Mouse (Mus musculus) hematopoietic stem cell, adult 5-6 weeks (primary cell): Measurements from ENCODE around the gene 2310057N15Rik. TPM values are rescaled to one million over a fixed set of nuclear protein-coding genes. Genes with fewer than 3 reads are reported as not detected.
"Not testable (repeated sequence)": the region's sequence is repeated elsewhere in the genome, so short reads cannot be mapped to it uniquely, and the experiment has no call there.

Experiments
- ATAC-seq, 2 experiments: fragments of 125-278 bp in 1 of 2; replicated peaks in 1 of 2; 2 replicates each; pipeline ENCODE4 v1.8.0; 2016 to 2017; ENCODE audit warnings: inconsistent platforms in 2 of 2, mild to moderate bottlenecking in 2 of 2, moderate number of reproducible peaks in 2 of 2, low read depth in 1 of 2, moderate TSS enrichment in 1 of 2; ENCODE audit not compliant: low FRiP score in 2 of 2, poor library complexity in 2 of 2, severe bottlenecking in 2 of 2, insufficient read depth in 1 of 2, low TSS enrichment in 1 of 2
- total RNA-seq: library from RNA; stranded (forward); fragments of 172-1452, 232-1000 nt; gene quantifications from 2 replicates; pipeline ENCODE4 v1.2.3, GENCODE M21; 2017

2310057N15Rik gene
- total RNA-seq: not detected in 2 replicates

DNA sequence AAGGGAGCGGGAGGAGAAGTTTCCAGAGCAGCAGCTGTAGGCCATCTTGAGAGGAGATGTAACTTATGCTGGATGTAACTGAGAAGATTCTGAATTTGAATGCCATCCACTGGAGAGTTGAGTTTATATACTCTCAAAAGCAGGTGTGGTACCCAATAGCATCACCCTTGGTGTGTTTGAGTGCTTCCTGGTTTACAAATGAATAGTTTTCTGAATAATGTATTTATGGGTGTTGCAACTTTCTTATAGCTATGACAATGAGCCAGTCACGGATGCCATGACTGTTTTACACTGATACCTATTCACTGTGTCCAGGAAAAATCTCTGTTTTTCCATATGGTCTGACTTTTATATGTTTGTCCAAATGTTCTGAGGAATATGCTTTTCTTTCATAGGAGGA is at the start of gene 2310057N15Rik:
Gene 2310057N15Rik, minus strand, starts transcription at position 101 of the 400 bp plus-strand sequence.
- ATAC-seq: no peak

DNA sequence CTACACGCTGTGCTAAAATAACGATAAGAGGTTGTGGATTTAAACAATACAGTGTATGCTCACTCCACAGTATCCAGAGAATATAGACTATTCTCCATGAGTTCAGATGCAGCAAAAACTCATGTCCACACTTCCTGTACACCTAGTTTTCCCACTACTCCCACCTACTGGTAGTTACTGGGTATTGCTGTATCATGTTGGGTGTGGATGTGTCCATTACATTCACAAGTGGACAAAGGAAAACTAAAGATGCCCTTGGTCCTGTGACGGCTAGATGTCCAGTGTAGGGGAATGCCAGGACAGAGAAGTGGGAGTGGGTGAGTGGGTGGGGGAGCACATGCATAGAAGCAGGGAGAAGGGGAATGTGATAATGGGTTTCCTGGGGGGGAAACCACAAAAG is 49.7 kb upstream of the 2310057N15Rik start:
- ATAC-seq: no peak

DNA sequence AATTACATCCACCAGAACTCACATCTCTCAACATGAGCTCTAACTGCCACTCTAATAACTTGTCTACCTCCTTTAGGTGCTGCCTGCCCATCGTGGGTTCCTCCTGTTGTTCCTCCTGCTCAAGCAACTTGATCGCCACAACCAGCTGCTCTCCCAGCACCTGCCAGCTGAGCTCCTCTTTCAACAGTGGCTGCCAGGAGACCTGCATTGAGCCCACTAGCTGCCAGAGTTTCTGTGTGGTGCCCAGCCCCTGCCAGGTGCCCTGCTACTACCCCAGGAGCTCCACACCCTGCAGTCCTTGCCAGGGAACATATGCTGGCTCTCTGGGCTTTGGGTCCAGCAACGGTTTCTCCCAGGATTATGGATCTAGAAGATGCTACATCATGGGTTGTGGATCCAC is 46.1 kb upstream of the 2310057N15Rik start, which contains the start of gene Krtap15:
Gene Krtap15, plus strand, starts transcription at position 150 of the 400 bp plus-strand sequence.
- ATAC-seq: no peak

DNA sequence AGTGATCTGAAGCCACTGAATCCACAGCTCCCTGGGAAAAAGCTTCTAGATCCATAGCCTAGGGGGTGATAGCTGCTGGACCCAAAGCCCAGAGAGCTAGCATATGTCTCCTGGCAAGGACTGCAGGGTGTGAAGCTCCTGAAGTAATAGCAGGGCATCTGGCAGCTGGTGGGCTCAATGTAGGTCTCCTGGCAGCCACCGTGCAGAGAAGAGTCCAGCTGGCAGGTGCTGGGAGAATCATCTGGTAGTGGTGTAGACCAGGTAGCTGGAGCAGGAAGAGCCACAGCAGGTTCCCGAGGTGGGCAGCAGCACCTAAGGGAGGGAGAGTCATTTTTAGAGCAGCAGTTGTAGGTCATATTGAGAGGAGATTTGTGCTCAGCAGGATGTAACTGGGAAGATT is 37.8 kb upstream of the 2310057N15Rik start, which contains the start of gene Gm20741:
Gene Gm20741, minus strand, starts transcription at position 394 of the 400 bp plus-strand sequence.
- ATAC-seq: no peak

DNA sequence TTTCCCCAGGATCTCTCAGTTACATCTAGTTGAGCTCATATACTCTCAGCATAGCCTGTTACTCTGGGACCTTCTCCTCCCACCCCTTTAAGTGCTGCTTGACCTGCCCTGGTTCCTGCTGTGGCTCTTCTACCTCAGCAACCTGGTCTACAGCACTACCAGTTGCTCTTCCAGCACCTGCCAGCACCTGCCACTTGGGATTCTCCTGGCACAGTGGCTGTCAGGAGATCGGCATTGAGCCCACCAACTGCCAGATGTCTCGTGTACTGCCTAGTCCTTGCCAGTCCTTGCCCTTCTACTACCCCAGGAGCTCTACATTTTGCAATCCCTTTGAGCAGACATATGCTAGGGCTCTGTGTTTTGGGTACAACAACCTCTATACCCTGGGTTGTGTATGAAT is 12.8 kb upstream of the 2310057N15Rik start:
- ATAC-seq: no peak

DNA sequence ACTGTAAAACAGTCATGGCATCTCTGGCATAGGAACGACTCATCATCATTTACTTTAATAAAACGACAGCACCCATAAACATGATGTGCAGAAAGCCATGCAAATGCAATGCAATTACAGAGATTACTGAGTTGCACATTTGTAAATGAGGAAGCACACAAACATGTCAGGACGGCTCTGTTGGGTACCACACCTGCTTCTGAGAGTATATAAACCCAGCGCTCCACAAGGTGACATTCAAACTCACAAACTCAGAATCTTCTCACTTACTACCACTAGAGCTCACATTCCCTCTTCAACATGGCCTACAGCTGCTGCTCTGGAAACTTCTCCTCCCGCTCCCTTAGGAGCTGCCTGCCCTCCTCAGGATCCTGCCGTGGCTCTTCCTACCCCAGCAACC is 3.6 kb upstream of the 2310057N15Rik start, which contains the start of gene Gm5965:
Gene Gm5965, plus strand, starts transcription at position 301 of the 400 bp plus-strand sequence.
- no peak for ATAC-seq

DNA sequence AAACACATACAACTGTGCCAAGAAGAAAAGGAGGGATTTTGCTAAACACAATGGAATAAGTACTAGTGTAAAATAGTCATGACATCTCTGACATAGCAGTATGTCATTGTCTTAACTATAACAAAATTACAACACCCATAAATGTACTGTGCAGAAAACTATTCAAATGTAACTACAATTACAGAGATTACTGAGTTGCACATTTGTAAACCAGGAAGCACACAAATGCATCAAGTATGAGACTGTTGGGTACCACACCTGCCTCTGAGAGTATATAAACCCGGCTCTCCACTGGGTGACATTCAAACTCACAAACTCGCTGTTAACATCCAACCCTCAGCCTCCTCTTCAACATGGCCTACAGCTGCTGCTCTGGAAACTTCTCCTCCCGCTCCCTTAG is 15.5 kb downstream of the 2310057N15Rik start, which contains the start of gene 2310034C09Rik:
Gene 2310034C09Rik, plus strand, starts transcription at position 301 of the 400 bp plus-strand sequence.
- not testable (repeated sequence) for ATAC-seq

DNA sequence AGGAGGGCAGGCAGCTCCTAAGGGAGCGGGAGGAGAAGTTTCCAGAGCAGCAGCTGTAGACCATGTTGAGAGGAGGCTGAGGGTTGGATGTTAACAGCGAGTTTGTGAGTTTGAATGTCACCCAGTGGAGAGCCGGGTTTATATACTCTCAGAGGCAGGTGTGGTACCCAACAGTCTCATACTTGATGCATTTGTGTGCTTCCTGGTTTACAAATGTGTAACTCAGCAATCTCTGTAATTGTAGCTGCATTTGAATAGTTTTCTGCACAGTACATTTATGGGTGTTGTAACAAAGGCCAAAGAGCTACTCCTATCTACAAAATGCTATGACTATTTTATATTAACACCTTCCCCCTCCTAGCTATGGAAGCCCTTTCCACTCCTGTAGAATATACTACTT is 22.5 kb downstream of the 2310057N15Rik start, which contains the start of gene Krtap13:
Gene Krtap13, minus strand, starts transcription at position 101 of the 400 bp plus-strand sequence.
- ATAC-seq: not testable (repeated sequence)

DNA sequence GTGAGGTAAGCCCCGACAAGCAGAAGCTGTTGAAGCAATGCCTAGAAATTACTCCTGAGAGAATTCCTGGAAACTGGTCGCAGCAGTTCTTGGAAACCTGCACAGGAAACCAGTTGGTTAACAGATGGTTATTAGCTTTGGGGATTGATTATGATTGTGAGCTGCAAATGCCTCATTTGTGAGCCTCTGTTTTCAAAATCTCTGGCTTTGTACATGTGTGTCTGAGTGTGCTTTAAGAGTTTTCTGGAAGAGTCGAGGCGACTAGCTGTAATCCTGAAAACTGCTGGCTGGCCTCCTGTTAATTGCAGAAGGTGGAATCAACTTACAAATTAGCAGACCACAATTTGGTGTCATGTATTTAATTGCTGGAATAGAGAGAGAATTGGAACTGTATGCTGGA is 26.1 kb downstream of the 2310057N15Rik start:
- ATAC-seq: no peak

DNA sequence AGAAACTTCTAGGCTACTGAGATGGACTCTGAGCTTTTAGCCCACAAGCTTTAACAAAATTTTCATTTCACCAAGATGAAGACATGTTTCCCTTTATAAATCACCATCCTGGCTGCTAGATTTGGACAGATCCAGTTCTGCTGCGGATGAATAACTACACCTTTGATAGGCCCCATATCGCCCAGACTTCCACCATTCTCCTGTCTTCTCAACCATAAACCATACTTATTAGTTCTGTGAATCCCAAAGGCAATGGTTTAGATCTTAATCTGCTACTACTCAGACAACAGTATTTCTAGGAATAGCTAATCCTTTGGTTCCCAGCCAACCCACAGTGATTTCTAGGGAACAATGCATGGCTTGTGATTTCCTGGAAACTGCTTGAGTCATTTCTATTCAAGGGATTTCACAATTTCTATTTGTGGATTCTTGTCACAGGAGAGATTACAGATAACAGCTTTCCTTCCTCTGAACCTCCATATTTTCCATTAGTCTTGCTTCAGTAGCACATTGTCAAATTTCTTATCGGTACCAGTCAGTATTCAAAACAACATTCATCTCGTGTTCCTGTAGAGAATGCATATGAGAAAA is 29.2 kb downstream of the 2310057N15Rik start:
- ATAC-seq: no peak

DNA sequence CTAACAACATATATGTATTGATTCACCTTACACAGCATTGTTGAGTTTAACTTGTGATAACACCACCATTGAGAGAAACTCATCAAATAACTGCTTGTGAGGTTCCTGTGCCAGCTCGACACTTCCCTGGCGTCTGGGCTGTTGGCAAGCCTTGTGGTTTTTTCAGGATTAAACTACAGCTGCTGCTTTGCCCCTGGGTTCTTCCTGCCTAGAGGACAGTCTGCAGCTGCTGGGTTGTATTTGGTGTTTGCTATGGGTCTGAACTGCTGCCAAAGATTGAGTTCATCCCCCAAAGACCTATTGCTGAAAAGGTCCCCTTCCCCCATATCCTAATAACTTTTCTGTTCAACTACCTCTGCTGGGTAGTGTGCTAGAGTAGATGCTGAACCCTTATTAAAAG is 38.6 kb downstream of the 2310057N15Rik start:
- no peak for ATAC-seq

DNA sequence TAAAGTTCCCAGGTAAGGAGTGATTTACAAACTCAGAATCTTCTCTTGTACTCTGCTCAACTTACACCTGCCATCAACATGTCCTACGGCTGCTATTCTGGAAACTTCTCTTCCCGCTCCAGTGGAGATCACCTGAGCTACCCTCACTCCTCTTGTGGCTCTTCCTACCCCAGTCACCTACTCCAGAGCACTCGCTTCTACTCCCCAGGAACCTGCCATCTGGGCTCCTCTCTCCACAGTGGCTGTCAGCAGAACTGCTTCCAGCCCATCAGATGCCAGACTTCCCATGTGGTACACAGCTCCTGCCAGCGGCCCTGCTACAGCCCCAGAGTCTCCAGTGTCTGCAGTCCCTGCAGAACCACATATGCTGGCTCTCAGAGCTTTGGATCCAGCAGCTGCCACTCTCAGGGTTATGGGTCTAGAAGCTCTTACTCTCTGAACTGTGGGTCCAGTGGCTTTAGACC is 45.2 kb downstream of the 2310057N15Rik start, which contains the start of gene Krtap13-1:
Gene Krtap13-1, plus strand, starts transcription at position 51 of the 464 bp plus-strand sequence.
- no peak for ATAC-seq

Other genes with a start within 250 kb of the 2310057N15Rik start
- not detected in 2 replicates for gene Cldn8, start 211.0 kb downstream of the 2310057N15Rik start, total RNA-seq
- gene Krtap24-1, start 161.9 kb downstream of the 2310057N15Rik start, total RNA-seq: not detected in 2 replicates
- gene 2310079G19Rik, start 146.5 kb downstream of the 2310057N15Rik start, total RNA-seq: not detected in 2 replicates
- gene Krtap26-1, start 126.4 kb downstream of the 2310057N15Rik start, total RNA-seq: not detected in 2 replicates
- gene Krtap27-1, start 102.5 kb downstream of the 2310057N15Rik start, total RNA-seq: not detected in 2 replicates
- gene 2310061N02Rik, start 66.2 kb downstream of the 2310057N15Rik start, total RNA-seq: not detected in 2 replicates
- gene Krtap13-1, start 45.3 kb downstream of the 2310057N15Rik start, total RNA-seq: not detected in 2 replicates
- gene Krtap13, start 22.6 kb downstream of the 2310057N15Rik start, total RNA-seq: not detected in 2 replicates
- gene 2310034C09Rik, start 15.4 kb downstream of the 2310057N15Rik start, total RNA-seq: not detected in 2 replicates
- gene Gm5965, start 3.7 kb upstream of the 2310057N15Rik start, total RNA-seq: not detected in 2 replicates
- not detected in 2 replicates for gene Gm20741, start 38.0 kb upstream of the 2310057N15Rik start, total RNA-seq
- gene Krtap15, start 46.0 kb upstream of the 2310057N15Rik start, total RNA-seq: not detected in 2 replicates
- gene Krtap14, start 51.9 kb upstream of the 2310057N15Rik start, total RNA-seq: not detected in 2 replicates
- gene Krtap19-1, start 95.2 kb upstream of the 2310057N15Rik start, total RNA-seq: not detected in 2 replicates
- not detected in 2 replicates for gene Krtap19-2, start 100.1 kb upstream of the 2310057N15Rik start, total RNA-seq
- gene Krtap19-3, start 103.8 kb upstream of the 2310057N15Rik start, total RNA-seq: not detected in 2 replicates
- gene Krtap19-4, start 110.9 kb upstream of the 2310057N15Rik start, total RNA-seq: not detected in 2 replicates
- not detected in 2 replicates for gene Krtap19-5, start 122.3 kb upstream of the 2310057N15Rik start, total RNA-seq
- not detected in 2 replicates for gene Krtap19-9b, start 158.1 kb upstream of the 2310057N15Rik start, total RNA-seq
- gene Krtap16-3, start 188.7 kb upstream of the 2310057N15Rik start, total RNA-seq: not detected in 2 replicates
- not detected in 2 replicates for gene Krtap22-2, start 236.6 kb upstream of the 2310057N15Rik start, total RNA-seq
- not detected in 2 replicates for gene Gm10229, start 241.1 kb upstream of the 2310057N15Rik start, total RNA-seq